Mouse (Mus musculus): Measurements from ENCODE around the gene Adam19.
"Not testable (repeated sequence)": the region's sequence is repeated elsewhere in the genome, so short reads cannot be mapped to it uniquely, and the experiment has no call there.

The Adam19 gene

DNA sequence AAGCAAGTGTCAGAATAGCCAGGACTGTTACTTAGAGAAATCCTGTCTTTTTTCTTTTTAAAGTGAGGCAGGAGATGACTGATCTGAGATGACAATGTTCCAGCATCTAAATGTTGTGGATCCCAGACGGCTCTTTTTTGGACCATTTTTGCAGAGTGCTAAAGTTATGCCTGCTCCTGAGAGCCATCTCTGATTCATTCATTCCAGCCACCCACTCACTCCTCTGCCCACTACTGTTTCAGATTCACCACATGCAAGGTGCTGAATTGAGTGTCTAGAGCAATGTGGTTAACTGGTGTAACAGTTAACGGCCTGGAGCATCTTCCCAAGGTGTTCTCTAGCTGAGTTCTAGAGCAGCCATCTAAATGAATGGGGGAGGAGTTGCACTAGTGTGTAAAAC, 79.1 kb downstream of the Adam19 start:
- DNase-seq: no peak

GRCm38 (mm10) chr11:46143342-46143741, 87.5 kb downstream of the Adam19 start:
- DNase-seq: no peak

GRCm38 (mm10) chr11:46145163-46145875, 89.5 kb downstream of the Adam19 start:
- no peak for DNase-seq

DNA sequence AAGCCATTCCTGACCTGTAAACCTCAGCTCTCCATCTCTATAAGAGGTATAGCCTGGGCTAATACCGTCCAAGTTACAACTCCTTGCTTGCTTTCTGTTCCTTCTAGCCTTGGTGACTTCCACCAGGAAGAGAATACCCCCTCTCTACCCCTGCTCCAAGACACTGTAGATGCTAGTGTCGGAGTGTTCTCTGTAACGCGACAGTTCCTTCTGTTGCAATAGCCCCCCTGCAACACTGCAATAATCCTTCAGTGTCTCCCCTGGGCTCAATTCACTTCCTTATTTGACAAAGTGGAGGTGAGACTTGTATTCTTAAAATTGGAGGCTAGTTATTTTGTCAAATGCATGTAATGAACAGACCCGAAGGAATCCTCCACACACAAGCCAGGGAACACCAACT, 90.8 kb downstream of the Adam19 start:
- no peak for DNase-seq

DNA sequence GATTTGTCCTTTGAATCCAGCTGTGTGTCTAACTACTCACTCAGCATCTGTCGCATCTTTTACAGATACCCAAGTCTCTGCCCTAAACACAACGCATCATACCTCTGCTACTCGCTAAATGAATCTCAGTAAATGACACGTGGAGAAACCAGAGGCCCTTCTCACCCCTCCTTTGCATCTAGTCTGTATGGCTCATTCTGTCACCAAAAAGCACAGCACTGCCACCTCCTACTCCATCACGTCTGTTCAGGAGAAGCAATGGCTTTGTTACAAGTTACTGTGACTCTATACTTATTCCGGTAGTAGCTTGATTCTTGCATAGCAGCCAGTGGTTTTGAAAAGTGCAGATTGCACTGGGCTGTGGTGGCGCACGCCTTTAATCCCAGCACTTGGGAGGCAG, 101.2 kb downstream of the Adam19 start:
- no peak for DNase-seq

GRCm38 (mm10) chr11:46157462-46157861, 101.7 kb downstream of the Adam19 start:
- DNase-seq: no peak

DNA sequence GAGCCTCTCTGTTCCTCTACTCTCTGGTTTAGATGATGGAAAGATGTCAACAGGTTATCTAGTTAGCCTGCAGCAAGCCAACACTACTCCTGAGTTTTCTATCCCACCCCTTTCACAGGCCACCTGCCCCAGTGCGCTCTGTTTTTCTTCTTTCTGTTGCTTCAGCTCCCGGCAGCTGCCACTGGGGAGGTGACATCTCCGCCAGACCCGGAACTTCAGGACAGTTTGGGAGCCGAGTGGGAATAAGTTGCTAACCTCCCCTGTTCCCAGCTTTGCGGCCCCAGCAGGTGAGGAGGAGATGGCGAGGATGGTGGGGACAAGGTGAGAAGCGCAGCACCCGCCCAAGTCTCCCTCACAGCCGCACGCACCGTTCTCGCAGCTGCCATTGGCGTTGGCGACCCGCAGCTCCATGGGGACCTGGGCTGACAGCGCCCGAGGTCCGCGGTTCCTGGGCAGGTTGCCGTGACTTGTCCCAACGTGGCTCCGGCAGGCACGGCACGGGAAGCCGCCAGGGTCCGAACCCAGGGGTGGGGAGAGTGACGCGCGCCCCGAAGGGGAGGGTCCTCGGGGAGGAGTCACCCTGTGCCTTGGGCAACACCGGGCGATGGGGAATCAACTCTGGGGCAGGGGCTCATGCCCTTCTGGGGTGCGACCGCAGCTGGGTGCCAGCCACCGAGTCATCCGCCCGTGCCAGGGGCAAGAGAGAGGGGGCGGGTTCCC, 110.2 kb downstream of the Adam19 start, which contains the start of gene Nipal4:
TSS of gene Nipal4 (minus strand) at position 643 of the 720 bp plus-strand sequence.
- DNase-seq: peak in 1 of 2 experiments; percentile 12

GRCm38 (mm10) chr11:46168506-46168905, 112.7 kb downstream of the Adam19 start:
- no peak for DNase-seq

DNA sequence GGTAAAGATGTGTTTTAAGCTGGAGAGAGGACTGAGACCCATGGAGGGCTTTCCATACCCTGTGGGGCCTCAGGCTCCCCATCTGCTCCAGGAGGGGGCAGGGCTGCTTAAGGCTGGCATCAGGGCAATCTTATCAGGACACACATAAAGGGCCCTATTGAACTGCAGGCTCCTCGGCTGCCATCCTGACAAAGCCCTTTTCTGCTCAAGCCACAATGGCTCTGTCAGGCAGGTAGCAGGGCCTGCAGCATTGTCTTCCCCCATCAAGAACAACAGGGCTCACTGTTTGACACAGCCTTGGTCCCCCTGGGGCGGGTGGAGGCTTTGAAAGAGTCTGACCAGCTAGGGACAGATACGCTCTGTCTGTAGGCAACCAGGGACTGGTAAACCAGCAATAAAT, 114.1 kb downstream of the Adam19 start:
- no peak for DNase-seq

DNA sequence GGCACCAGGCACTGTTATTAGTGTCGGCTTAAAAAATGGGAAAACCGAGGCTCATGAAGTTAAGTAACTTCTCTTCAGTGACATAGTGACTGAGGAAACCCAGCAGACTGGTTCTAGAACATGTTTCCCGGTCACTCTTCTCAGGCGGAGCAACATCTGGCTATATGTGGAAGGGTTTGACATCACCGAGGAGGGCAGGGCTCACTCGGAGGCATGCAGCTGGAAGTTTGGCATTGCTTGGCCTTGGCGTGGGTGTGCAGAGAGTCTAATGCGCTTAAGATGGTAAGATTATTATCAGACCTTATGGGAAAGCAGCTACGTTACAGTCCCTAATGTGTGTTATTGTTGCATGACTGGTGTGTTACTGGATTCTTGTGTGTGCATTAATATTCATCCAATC, 116.3 kb downstream of the Adam19 start:
- DNase-seq: no peak

- DNase-seq: no peak
Observed at GRCm38 (mm10) chr11:46176155-46176554, 120.4 kb downstream of the Adam19 start.

DNA sequence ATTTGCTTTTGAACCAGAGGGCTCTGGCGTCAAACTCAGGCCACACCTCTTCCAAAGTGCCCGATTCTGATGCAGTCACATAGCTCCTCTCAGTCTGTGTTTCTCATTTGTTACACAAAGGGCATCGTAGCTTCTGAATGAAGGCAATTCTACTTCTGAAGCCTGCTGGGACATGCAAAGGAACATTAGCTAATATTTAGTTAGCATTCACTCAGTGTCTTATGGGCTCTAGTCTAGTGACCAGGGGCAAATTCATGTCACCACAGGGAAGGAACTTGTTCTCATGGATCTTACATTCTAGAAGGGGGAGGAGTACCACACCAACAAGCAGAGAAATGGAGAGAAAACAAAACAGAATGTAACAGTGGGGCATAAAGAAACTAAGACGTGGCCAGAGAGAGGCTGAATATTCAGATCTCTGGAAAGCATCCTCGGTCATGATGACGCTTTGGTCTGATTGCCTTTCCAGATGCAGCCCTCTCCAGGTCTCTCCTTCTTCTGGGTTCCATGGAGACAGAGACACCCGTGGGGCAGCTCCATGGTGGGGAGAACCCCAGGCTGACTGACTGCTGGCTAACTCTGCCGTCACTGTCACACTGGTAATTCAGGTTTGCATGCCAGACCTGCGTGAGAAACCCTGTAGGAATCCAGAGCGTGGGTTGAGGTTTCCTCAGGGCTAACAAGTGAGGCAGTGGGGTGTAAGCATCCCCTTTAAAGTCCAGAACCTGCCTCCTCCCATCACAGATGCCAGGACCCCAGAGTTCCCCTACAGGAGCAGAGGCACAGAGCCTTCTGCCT, 121.7 kb downstream of the Adam19 start:
- no peak for DNase-seq

DNA sequence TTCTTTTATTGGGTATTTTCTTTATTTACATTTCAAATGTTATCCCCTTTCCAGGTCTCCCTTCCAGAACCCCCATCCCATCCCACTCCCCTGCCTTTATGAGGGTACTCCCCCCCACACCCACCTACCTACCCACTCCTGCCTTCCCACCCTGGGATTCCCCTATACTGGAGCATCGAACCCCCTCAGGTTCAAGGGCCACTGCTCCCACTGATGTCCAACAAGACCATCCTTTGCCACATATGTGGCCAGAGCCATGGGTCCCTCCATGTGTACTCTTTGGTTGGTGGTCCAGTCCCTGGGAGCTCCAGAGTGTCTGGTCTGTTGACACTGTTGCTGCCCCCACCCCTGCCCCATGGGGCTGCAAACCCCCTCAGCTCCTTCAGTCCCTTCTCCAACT, 126.2 kb downstream of the Adam19 start:
- not testable (repeated sequence) for DNase-seq

- DNase-seq: no peak
Observed at GRCm38 (mm10) chr11:46184946-46185345, 129.2 kb downstream of the Adam19 start.

GRCm38 (mm10) chr11:46185486-46185885, 129.7 kb downstream of the Adam19 start:
- DNase-seq: peak; percentile 19 to 28

DNA sequence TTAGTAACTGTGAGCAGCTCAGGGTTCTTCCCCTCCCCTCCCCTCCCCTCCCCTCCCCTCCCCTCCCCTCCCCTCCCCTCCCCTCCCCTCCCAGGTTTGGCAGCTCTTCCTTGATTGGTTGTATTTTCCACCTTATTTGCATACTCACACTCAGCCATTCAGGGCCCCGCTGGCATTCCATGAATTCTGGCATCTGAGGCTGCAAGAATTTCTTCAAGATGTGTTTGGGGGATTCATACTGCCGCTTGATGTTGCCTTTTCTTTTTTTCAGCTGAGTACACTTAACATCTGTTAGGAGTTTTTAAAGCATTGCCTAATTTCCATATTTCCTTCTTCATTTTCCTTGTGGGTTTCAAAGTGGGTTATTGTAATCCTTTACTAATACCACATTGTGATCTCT, 132.5 kb downstream of the Adam19 start:
- DNase-seq: no peak

GRCm38 (mm10) chr11:46194175-46194574, 138.4 kb downstream of the Adam19 start:
- no peak for DNase-seq
